Mouse (Mus musculus): Measurements from ENCODE around the gene Rmi2.

Rmi2 gene

GRCm38 (mm10) chr16:10867501-10867900, 32.6 kb downstream of the Rmi2 start:
- no peak for DNase-seq

- DNase-seq: peak; percentile 74
These were observed 33.1 kb downstream of the Rmi2 start for GRCm38 (mm10) chr16:10867904-10868440.

- no peak for DNase-seq
These were observed 36.1 kb downstream of the Rmi2 start for GRCm38 (mm10) chr16:10870969-10871368.

GRCm38 (mm10) chr16:10872825-10873360, 38.0 kb downstream of the Rmi2 start:
- no peak for DNase-seq

GRCm38 (mm10) chr16:10873654-10874053, 38.8 kb downstream of the Rmi2 start:
- DNase-seq: peak; percentile 90

- DNase-seq: no peak
These were observed 43.4 kb downstream of the Rmi2 start for GRCm38 (mm10) chr16:10878227-10878626.

GRCm38 (mm10) chr16:10879467-10879866, 44.6 kb downstream of the Rmi2 start:
- peak; percentile 72 for DNase-seq

GRCm38 (mm10) chr16:10881231-10881962, 46.5 kb downstream of the Rmi2 start:
- no peak for DNase-seq

- DNase-seq: no peak
These were observed 52.6 kb downstream of the Rmi2 start for GRCm38 (mm10) chr16:10887436-10887835.

GRCm38 (mm10) chr16:10890363-10890762, 55.5 kb downstream of the Rmi2 start:
- DNase-seq: no peak

GRCm38 (mm10) chr16:10893161-10893560, 58.3 kb downstream of the Rmi2 start:
- DNase-seq: no peak

- DNase-seq: no peak
These were observed 61.0 kb downstream of the Rmi2 start for GRCm38 (mm10) chr16:10895906-10896305.

GRCm38 (mm10) chr16:10897372-10897771, 62.5 kb downstream of the Rmi2 start:
- no peak for DNase-seq

GRCm38 (mm10) chr16:10900736-10901135, 65.9 kb downstream of the Rmi2 start:
- peak; percentile 34 for DNase-seq

- peak; percentile 28 for DNase-seq
These were observed 67.1 kb downstream of the Rmi2 start for GRCm38 (mm10) chr16:10901956-10902355.

- DNase-seq: no peak
These were observed 68.0 kb downstream of the Rmi2 start for GRCm38 (mm10) chr16:10902849-10903248.

- DNase-seq: peak; percentile 60
These were observed 70.8 kb downstream of the Rmi2 start for GRCm38 (mm10) chr16:10905661-10906113.

- no peak for DNase-seq
These were observed 75.7 kb downstream of the Rmi2 start for GRCm38 (mm10) chr16:10910541-10910940.

- DNase-seq: no peak
These were observed 76.2 kb downstream of the Rmi2 start for GRCm38 (mm10) chr16:10911061-10911460.

GRCm38 (mm10) chr16:10915066-10915465, 80.2 kb downstream of the Rmi2 start:
- peak; percentile 20 for DNase-seq

- no peak for DNase-seq
These were observed 81.4 kb downstream of the Rmi2 start for GRCm38 (mm10) chr16:10916271-10916670.

GRCm38 (mm10) chr16:10919856-10920255, 85.0 kb downstream of the Rmi2 start:
- DNase-seq: no peak

GRCm38 (mm10) chr16:10923561-10923960, 88.7 kb downstream of the Rmi2 start:
- no peak for DNase-seq

- DNase-seq: no peak
These were observed 90.8 kb downstream of the Rmi2 start for GRCm38 (mm10) chr16:10925591-10926180.
